Mouse (Mus musculus): ENCODE measurements at regions not wholly inside any gene's neighbourhood (a gene's known extent, or its start where the extent isn't known, plus 50 kb on each side); places are given as distances from the start of the nearest gene placed in this dataset.

- Histone ChIP-seq H3K4me2 (no peak overlapping the region), H3K9ac (ENCODE audit: low read depth, low read length) (no peak overlapping the region), H3K36me3 (ENCODE audit: control insufficient read depth, insufficient read depth, low read length) (no peaks in the 10 kb centered on the region), H3K9me3 (replicated peaks; ENCODE audit: control insufficient read depth, low read length) (no peaks in the 10 kb centered on the region), H3K4me1 (ENCODE audit: control insufficient read depth, insufficient read depth, low read length) (no peaks in the 10 kb centered on the region), H3K27me3 (ENCODE audit: control insufficient read depth, insufficient read depth, low read length) (no peaks in the 10 kb centered on the region), H3K27ac (ENCODE audit: low read depth, low read length) (no peak overlapping the region), H3K4me3 (ENCODE audit: low read depth, low read length) (no peak overlapping the region)
- WGBS (ENCODE audit: insufficient replicate concordance): 81% methylated on average over 1 of the region's 1 CpGs
- no peak for ATAC-seq (replicated peaks; ENCODE audit: insufficient number of reproducible peaks, low FRiP score, low TSS enrichment)
These were observed 76.2 kb upstream of the Adcy1 start for GRCm38 (mm10) chr11:6987105-6987504.

- Histone ChIP-seq H3K4me3 (ENCODE audit: low read depth, low read length) (no peak overlapping the region), H3K9me3 (replicated peaks; ENCODE audit: control insufficient read depth, low read length) (no peaks in the 10 kb centered on the region)
- WGBS (ENCODE audit: insufficient replicate concordance): 80% methylated on average over 7 of the region's 7 CpGs
These were observed 81.2 kb upstream of the Adcy1 start for GRCm38 (mm10) chr11:6982076-6982475.

GRCm38 (mm10) chr11:6979656-6980055 is 83.6 kb upstream of the Adcy1 start:
- Histone ChIP-seq H3K4me3 (ENCODE audit: low read depth, low read length) (no peak overlapping the region), H3K36me3 (ENCODE audit: control insufficient read depth, insufficient read depth, low read length) (no peaks in the 10 kb centered on the region), H3K9ac (ENCODE audit: low read depth, low read length) (no peak overlapping the region), H3K27me3 (ENCODE audit: control insufficient read depth, insufficient read depth, low read length) (no peaks in the 10 kb centered on the region), H3K9me3 (replicated peaks; ENCODE audit: control insufficient read depth, low read length) (no peaks in the 10 kb centered on the region), H3K4me2 (no peak overlapping the region), H3K4me1 (ENCODE audit: control insufficient read depth, insufficient read depth, low read length) (no peaks in the 10 kb centered on the region), H3K27ac (ENCODE audit: low read depth, low read length) (no peak overlapping the region)
- 86% methylated on average over 3 of the region's 3 CpGs for WGBS (ENCODE audit: insufficient replicate concordance)
- no peak for ATAC-seq (replicated peaks; ENCODE audit: insufficient number of reproducible peaks, low FRiP score, low TSS enrichment)

More at GRCm38 (mm10) chr11:6982076-6982475, 81.2 kb upstream of the Adcy1 start:
- no peaks in the 10 kb centered on the region for H3K4me1 ChIP-seq (ENCODE audit: control insufficient read depth, insufficient read depth, low read length)
- H3K27ac ChIP-seq (ENCODE audit: low read depth, low read length): no peak overlapping the region
- H3K4me2 ChIP-seq: no peak overlapping the region
- H3K36me3 ChIP-seq (ENCODE audit: control insufficient read depth, insufficient read depth, low read length): no peaks in the 10 kb centered on the region
- no peak for ATAC-seq (replicated peaks; ENCODE audit: insufficient number of reproducible peaks, low FRiP score, low TSS enrichment)
- no peak overlapping the region for H3K9ac ChIP-seq (ENCODE audit: low read depth, low read length)
- H3K27me3 ChIP-seq (ENCODE audit: control insufficient read depth, insufficient read depth, low read length): no peaks in the 10 kb centered on the region

GRCm38 (mm10) chr11:6969196-6969595 is 94.1 kb upstream of the Adcy1 start:
- WGBS (ENCODE audit: insufficient replicate concordance): 78% methylated on average over 1 of the region's 1 CpGs
- no peaks in the 10 kb centered on the region for H3K27me3 ChIP-seq (ENCODE audit: control insufficient read depth, insufficient read depth, low read length)
- ATAC-seq (replicated peaks; ENCODE audit: insufficient number of reproducible peaks, low FRiP score, low TSS enrichment): no peak
- no peak overlapping the region for H3K9ac ChIP-seq (ENCODE audit: low read depth, low read length)
- H3K9me3 ChIP-seq (replicated peaks; ENCODE audit: control insufficient read depth, low read length): no peaks in the 10 kb centered on the region
- no peaks in the 10 kb centered on the region for H3K4me1 ChIP-seq (ENCODE audit: control insufficient read depth, insufficient read depth, low read length)
- H3K27ac ChIP-seq (ENCODE audit: low read depth, low read length): no peak overlapping the region
- H3K4me2 ChIP-seq: no peak overlapping the region
- H3K4me3 ChIP-seq (ENCODE audit: low read depth, low read length): no peak overlapping the region
- H3K36me3 ChIP-seq (ENCODE audit: control insufficient read depth, insufficient read depth, low read length): no peaks in the 10 kb centered on the region

GRCm38 (mm10) chr11:6966968-6967367 is 96.3 kb upstream of the Adcy1 start:
- 84% methylated on average over 5 of the region's 5 CpGs for WGBS (ENCODE audit: insufficient replicate concordance)
- no peak for ATAC-seq (replicated peaks; ENCODE audit: insufficient number of reproducible peaks, low FRiP score, low TSS enrichment)
- no peaks in the 10 kb centered on the region for H3K4me1 ChIP-seq (ENCODE audit: control insufficient read depth, insufficient read depth, low read length)

GRCm38 (mm10) chr11:6964524-6964923 is 98.8 kb upstream of the Adcy1 start:
- WGBS (ENCODE audit: insufficient replicate concordance): 65% methylated on average over 2 of the region's 2 CpGs

More at GRCm38 (mm10) chr11:6966968-6967367, 96.3 kb upstream of the Adcy1 start:
- Histone ChIP-seq H3K4me3 (ENCODE audit: low read depth, low read length) (no peak overlapping the region), H3K9ac (ENCODE audit: low read depth, low read length) (no peak overlapping the region), H3K27me3 (ENCODE audit: control insufficient read depth, insufficient read depth, low read length) (no peaks in the 10 kb centered on the region), H3K4me2 (no peak overlapping the region), H3K27ac (ENCODE audit: low read depth, low read length) (no peak overlapping the region), H3K36me3 (ENCODE audit: control insufficient read depth, insufficient read depth, low read length) (no peaks in the 10 kb centered on the region), H3K9me3 (replicated peaks; ENCODE audit: control insufficient read depth, low read length) (no peaks in the 10 kb centered on the region)

GRCm38 (mm10) chr11:6963600-6963999 is 99.7 kb upstream of the Adcy1 start:
- Histone ChIP-seq H3K9me3 (replicated peaks; ENCODE audit: control insufficient read depth, low read length) (no peaks in the 10 kb centered on the region), H3K9ac (ENCODE audit: low read depth, low read length) (no peak overlapping the region), H3K36me3 (ENCODE audit: control insufficient read depth, insufficient read depth, low read length) (no peaks in the 10 kb centered on the region), H3K4me3 (ENCODE audit: low read depth, low read length) (no peak overlapping the region), H3K4me2 (no peak overlapping the region), H3K4me1 (ENCODE audit: control insufficient read depth, insufficient read depth, low read length) (no peaks in the 10 kb centered on the region), H3K27me3 (ENCODE audit: control insufficient read depth, insufficient read depth, low read length) (no peaks in the 10 kb centered on the region), H3K27ac (ENCODE audit: low read depth, low read length) (no peak overlapping the region)
- ATAC-seq (replicated peaks; ENCODE audit: insufficient number of reproducible peaks, low FRiP score, low TSS enrichment): no peak
- WGBS (ENCODE audit: insufficient replicate concordance): 63% methylated on average over 3 of the region's 3 CpGs

More at GRCm38 (mm10) chr11:6964524-6964923, 98.8 kb upstream of the Adcy1 start:
- Histone ChIP-seq H3K4me2 (no peak overlapping the region), H3K27ac (ENCODE audit: low read depth, low read length) (no peak overlapping the region), H3K27me3 (ENCODE audit: control insufficient read depth, insufficient read depth, low read length) (no peaks in the 10 kb centered on the region), H3K4me3 (ENCODE audit: low read depth, low read length) (no peak overlapping the region), H3K4me1 (ENCODE audit: control insufficient read depth, insufficient read depth, low read length) (no peaks in the 10 kb centered on the region), H3K36me3 (ENCODE audit: control insufficient read depth, insufficient read depth, low read length) (no peaks in the 10 kb centered on the region), H3K9ac (ENCODE audit: low read depth, low read length) (no peak overlapping the region), H3K9me3 (replicated peaks; ENCODE audit: control insufficient read depth, low read length) (no peaks in the 10 kb centered on the region)
- no peak for ATAC-seq (replicated peaks; ENCODE audit: insufficient number of reproducible peaks, low FRiP score, low TSS enrichment)

GRCm38 (mm10) chr11:6962786-6963575 is 100.3 kb upstream of the Adcy1 start:
- no peak overlapping the region for H3K4me3 ChIP-seq (ENCODE audit: low read depth, low read length)
- no peak overlapping the region for H3K27ac ChIP-seq (ENCODE audit: low read depth, low read length)
- no peaks in the 10 kb centered on the region for H3K36me3 ChIP-seq (ENCODE audit: control insufficient read depth, insufficient read depth, low read length)
- no peaks in the 10 kb centered on the region for H3K9me3 ChIP-seq (replicated peaks; ENCODE audit: control insufficient read depth, low read length)
- 35% methylated on average over 1 of the region's 1 CpGs for WGBS (ENCODE audit: insufficient replicate concordance)
- ATAC-seq (replicated peaks; ENCODE audit: insufficient number of reproducible peaks, low FRiP score, low TSS enrichment): no peak
- H3K4me1 ChIP-seq (ENCODE audit: control insufficient read depth, insufficient read depth, low read length): no peaks in the 10 kb centered on the region
- H3K27me3 ChIP-seq (ENCODE audit: control insufficient read depth, insufficient read depth, low read length): no peaks in the 10 kb centered on the region
- no peak overlapping the region for H3K4me2 ChIP-seq
- no peak overlapping the region for H3K9ac ChIP-seq (ENCODE audit: low read depth, low read length)

GRCm38 (mm10) chr11:6962322-6962721 is 101.0 kb upstream of the Adcy1 start:
- Histone ChIP-seq H3K36me3 (ENCODE audit: control insufficient read depth, insufficient read depth, low read length) (no peaks in the 10 kb centered on the region), H3K4me1 (ENCODE audit: control insufficient read depth, insufficient read depth, low read length) (no peaks in the 10 kb centered on the region), H3K27me3 (ENCODE audit: control insufficient read depth, insufficient read depth, low read length) (no peaks in the 10 kb centered on the region), H3K4me3 (ENCODE audit: low read depth, low read length) (no peak overlapping the region), H3K9me3 (replicated peaks; ENCODE audit: control insufficient read depth, low read length) (no peaks in the 10 kb centered on the region), H3K9ac (ENCODE audit: low read depth, low read length) (no peak overlapping the region), H3K27ac (ENCODE audit: low read depth, low read length) (no peak overlapping the region), H3K4me2 (no peak overlapping the region)
- no peak for ATAC-seq (replicated peaks; ENCODE audit: insufficient number of reproducible peaks, low FRiP score, low TSS enrichment)

Data from heart, embryonic 11.5 days (tissue).